Mouse (Mus musculus): ENCODE data around the gene Nbeal1.

Nbeal1 gene

DNA sequence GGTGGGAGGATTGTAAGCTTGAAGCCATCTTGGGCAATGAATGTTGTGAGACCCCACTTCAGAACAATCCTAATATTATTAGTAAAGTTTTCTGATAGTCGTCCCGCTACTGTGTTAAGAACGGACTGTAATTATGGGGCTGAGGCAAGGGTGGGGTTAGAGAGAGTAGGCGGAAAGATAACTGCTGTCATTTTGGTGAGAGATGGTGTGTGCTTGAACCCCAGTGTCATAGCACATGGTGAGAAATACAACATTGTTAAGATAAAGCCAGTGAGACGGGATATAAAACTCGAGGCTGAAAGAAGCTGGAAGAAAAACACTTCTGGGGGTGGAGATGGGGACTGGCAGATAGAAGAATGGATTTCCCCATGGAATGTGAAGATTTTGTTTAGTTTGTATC is 164.3 kb downstream of the Nbeal1 start:
- no peak for DNase-seq

DNA sequence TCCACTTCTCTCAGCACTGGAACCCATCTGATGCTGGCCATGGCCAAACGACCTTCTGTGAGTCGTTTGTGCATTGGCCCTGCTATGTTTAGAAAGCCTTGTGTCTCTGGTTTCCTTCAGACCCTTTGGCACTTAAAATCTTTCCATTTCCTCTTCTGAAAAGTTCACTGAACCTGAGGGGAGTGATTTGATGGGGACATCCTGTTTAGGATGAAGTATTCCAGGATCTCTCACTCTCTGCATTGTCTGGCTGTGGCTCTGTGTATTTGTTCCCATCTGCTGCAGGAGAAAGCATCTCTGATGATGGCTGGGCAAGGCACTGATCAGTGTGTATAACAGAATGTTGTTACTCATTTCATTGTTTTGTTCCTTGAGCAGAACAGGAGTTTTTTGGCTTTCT is 165.3 kb downstream of the Nbeal1 start:
- DNase-seq = no peak

DNA sequence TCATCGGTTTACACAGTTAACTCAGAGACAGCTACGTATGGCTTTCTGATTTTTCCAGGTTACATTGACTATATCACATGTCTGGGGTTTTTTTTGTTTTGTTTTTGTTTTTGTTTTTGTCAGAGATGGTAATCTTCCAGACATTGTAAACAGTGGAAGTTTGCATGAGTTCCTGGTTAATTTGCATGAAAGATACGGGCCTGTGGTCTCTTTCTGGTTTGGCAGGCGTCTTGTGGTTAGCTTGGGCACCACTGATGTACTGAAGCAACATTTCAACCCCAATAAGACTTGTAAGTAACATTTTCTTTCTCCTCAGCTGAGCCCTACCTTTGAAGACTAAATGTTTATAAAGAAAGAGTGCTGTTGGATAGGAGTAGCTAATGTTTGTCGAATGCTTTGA is 172.4 kb downstream of the Nbeal1 start:
- DNase-seq = no peak

DNA sequence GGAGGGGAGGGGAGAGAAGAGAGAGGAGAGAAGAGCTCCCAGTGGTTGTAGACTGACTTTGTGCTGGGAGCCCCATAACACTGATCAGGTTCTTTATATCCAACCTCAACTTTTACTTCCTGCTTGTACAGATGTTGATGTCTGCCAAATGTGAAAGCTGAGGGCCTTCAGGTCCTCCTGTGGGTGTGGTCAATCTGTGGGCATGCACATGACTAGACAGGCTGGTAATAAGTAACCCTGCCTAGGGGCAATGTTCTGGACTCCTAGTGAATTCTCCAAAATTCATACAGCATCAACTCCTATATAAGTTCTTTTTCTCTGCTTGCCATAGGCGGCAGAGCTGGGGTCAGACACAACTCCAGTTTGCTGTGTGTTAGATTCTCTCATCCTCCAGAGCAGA is 181.2 kb downstream of the Nbeal1 start:
- no peak for DNase-seq

DNA sequence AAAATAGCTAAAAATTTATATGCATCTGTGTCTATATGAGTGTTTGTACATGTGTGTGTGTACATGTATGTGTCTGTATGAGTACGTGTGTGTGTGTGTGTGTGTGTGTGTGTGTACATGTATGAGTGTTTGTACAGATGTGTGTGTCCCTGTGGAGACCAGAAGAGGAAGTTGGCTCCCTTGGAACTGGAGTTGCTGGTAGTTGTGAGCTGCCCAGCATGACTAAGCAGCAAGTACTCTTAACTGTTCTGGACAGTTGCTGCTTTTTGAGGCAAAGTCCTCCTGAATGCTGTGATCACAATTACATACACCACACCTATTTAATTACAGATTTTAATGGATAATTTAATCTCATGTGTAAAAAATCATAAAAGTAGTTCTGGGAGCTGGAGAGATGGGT is 196.2 kb downstream of the Nbeal1 start:
- DNase-seq = no peak

DNA sequence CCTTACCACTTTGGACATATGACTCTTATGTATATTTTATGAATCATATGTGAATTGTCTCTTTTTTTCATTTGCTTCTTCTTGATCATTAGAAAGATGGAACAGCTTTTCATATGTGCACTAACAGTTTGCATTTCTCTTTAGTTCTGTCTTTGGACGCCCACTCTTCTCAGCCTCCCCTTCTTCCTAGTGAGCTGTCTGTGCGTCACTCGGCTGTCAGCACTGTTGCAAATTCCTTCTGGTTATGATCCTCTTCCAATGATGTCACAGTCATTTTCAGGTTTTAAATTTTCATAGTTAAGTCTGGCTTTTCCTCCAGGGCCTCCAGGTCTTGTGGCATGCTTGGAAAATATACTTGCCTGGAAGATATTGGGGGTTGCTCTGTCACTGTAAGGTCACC is 201.5 kb downstream of the Nbeal1 start:
- DNase-seq = no peak
